Mouse (Mus musculus) B cell, adult (primary cell): ENCODE measurements around the gene Flot2. TPM values are rescaled to one million over a fixed set of nuclear protein-coding genes. Genes with fewer than 3 reads are reported as not detected.

Experiments
- total RNA-seq: library from RNA; stranded (reverse); gene quantifications from 4 replicates; pipeline ENCODE4 v1.2.4, GENCODE M21; 2023; ENCODE audit not compliant: inconsistent age

Gene Flot2
- 9.9 to 15.5 TPM (median 14.6 TPM) in 4 replicates for total RNA-seq

DNA sequence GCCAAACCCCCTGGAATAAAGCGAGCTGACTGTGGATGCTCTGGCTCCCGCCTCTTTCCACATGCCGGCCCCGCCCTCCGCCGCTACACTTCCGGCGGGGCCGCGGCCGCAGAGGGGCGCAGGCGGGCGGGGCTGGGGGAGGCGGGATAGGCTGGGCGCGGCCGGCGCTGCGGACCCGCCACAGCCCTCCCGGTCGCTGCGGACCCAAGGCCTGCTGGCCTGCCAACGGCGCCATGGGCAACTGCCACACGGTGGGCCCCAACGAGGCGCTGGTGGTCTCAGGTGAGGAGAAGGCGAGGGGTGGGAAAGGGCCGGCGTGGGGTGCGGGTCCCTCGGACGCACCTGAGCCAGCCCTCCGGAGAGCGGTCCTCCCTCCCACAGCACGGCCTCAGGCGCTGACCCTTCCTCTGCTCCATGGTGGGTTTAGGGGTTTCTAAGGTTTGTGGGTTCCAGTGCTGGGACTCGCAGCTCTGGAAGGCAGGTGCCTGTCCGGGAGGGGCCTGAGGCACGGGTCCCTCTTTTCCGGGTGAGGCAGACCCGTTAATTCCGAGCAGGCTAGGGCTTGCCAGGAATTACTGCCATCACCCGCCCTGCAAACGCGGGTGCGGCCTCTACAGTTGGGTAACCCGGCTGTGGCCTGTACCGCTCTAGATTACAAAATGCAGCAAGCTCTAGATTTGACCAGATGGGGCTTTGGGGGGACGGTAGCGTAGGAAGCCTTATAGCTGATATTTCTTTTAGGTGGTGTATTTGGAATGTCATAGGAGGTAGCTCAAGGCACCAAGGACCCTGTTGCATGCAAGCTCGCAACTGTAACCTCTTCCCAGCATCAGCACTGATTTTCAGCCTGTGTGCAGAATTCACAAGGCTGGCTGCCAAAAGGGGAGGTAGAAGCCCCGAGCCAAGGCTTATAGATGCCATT is at the start of gene Flot2:
Gene Flot2 (plus strand): TSS at position 101 of the 922 bp plus-strand sequence.

DNA sequence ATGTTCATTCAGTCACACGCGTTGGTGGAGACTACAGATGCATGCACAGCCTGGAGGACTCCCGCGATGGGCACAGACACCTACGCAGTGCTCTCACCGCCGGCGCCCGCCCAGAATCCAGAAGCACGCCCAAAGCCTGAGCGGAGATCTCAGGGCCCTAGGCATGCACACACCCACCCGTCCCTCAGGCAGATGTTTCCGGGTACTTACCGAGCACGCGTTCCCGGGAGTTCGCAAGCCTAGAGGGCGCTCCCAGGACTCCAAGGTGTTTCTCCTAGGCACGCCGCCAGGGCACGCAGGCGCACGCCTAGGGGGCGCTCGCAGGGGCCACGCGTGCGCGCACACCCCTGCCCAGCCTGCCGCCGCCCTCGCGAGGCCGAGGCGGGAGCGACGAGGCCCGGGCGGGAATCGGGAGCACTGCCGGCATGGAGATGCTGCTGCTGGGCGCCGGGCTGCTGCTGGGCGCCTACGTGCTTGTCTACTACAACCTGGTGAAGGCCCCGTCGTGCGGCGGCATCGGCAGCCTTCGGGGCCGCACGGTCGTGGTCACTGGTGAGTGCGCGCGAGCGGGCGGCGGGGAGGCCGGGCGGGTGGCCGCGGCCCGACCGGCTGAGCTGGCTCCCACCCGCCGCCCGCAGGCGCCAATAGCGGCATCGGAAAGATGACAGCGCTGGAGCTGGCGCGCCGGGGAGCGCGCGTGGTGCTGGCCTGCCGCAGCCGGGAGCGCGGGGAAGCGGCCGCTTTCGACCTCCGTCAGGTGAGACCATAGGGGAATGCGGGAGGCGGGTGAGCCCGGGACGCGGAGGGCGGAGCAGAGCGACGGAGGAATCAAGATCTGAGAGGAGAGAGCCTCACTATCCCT is 5.6 kb upstream of the Flot2 start, which contains the start of gene Dhrs13:
Gene Dhrs13 (plus strand): TSS at position 334 of the 862 bp plus-strand sequence.

DNA sequence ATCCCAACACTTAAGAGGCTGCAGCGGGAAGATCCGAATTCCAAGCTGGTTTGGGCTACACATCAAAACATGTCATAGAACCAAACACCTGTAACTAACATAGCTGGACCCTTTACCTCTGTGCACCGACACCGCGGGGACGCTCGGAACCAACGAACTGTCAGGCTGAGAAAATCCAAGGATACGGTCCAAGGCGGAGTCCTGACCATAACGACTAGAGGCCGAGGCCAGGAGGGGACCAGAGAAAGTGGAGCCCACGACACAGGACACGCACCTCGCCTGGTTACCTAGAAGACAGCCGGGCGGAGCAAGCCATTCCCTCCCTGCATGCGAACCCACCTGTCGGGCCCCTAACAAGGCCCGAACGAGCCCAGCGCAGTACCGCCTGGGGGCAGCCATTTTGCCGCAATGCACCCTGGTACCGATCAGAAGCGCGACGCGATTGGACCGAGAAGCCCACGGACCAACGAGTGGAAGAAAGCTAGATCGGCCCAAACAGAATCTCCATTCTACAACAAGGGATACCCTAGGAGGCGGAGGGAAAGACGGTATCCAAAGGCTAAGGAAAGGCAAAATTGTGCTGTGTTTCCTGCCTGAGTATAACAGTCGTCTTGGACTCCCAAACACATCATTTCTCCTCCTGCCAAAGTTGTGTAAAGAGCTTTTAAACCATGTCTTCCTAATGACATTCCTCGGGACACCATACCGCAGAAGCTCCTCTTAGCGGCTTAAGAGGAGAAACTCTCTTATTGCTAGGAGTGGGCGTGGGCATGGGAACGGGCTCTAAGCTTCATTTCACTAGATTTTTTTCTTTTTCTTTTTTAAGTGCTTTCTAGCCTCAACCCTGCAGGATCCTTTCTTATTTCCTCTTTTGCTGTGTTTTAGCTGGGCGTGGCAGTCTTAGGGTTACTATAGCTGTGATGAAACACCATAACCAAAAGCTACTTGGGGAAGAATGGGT is 42.5 kb downstream of the Flot2 start, which contains the start of gene Eral1:
Gene Eral1 (minus strand): TSS at position 423 of the 961 bp plus-strand sequence.

GRCm38 (mm10) chr11:78094504-78095143 is 56.9 kb downstream of the Flot2 start, which contains the start of gene Fam222b:
Fam222b (plus strand) TSS chr11:78094660.

Other genes with a start within 250 kb of the Flot2 start
- 0.57 to 2.1 TPM (median 0.77 TPM) in 3 of 4 replicates, not detected in the other for gene Pipox, start 143.8 kb upstream of the Flot2 start, total RNA-seq
- not detected in 4 replicates for gene Sez6, start 107.1 kb upstream of the Flot2 start, total RNA-seq
- 153 to 166 TPM (median 157 TPM) in 4 replicates for gene Phf12, start 55.2 kb upstream of the Flot2 start, total RNA-seq
- gene Dhrs13, start 5.7 kb upstream of the Flot2 start, total RNA-seq = 0.66 to 1.5 TPM (median 0.91 TPM) in 4 replicates
- 25.0 to 26.8 TPM (median 26.0 TPM) in 4 replicates for gene Eral1, start 42.5 kb downstream of the Flot2 start, total RNA-seq
- 13.5 to 15.4 TPM (median 14.2 TPM) in 4 replicates for gene Fam222b, start 56.7 kb downstream of the Flot2 start, total RNA-seq
- gene Traf4, start 127.7 kb downstream of the Flot2 start, total RNA-seq = 48.0 to 55.4 TPM (median 52.7 TPM) in 4 replicates
- gene Nek8, start 138.7 kb downstream of the Flot2 start, total RNA-seq = 15.4 to 24.4 TPM (median 18.0 TPM) in 4 replicates
- 4.0 to 5.8 TPM (median 5.6 TPM) in 4 replicates for gene Tlcd1, start 138.8 kb downstream of the Flot2 start, total RNA-seq
- gene Rpl23a, start 145.7 kb downstream of the Flot2 start, total RNA-seq = 2,508 to 2,612 TPM (median 2,568 TPM) in 4 replicates
- gene Rab34, start 150.5 kb downstream of the Flot2 start, total RNA-seq = 0.99 to 1.9 TPM in 2 of 4 replicates, not detected in the others
- not detected in 4 replicates for gene Proca1, start 155.5 kb downstream of the Flot2 start, total RNA-seq
- 55.1 to 64.3 TPM (median 58.4 TPM) in 4 replicates for gene Sdf2, start 207.8 kb downstream of the Flot2 start, total RNA-seq
- 68.6 to 78.0 TPM (median 72.8 TPM) in 4 replicates for gene Supt6, start 208.1 kb downstream of the Flot2 start, total RNA-seq
- gene 2610507B11Rik, start 223.8 kb downstream of the Flot2 start, total RNA-seq = 109 to 122 TPM (median 117 TPM) in 4 replicates